Mouse (Mus musculus) right cerebral cortex, postnatal 36 days (tissue): ENCODE data around the gene Kbtbd6.

Experiments used
- DNase-seq, 2 experiments: peaks; one replicate each; pipeline ENCODE4 v3.0.0; 2022; ENCODE audit warnings: low spot score in 2 of 2, mixed read lengths in 1 of 2

Gene Kbtbd6

DNA sequence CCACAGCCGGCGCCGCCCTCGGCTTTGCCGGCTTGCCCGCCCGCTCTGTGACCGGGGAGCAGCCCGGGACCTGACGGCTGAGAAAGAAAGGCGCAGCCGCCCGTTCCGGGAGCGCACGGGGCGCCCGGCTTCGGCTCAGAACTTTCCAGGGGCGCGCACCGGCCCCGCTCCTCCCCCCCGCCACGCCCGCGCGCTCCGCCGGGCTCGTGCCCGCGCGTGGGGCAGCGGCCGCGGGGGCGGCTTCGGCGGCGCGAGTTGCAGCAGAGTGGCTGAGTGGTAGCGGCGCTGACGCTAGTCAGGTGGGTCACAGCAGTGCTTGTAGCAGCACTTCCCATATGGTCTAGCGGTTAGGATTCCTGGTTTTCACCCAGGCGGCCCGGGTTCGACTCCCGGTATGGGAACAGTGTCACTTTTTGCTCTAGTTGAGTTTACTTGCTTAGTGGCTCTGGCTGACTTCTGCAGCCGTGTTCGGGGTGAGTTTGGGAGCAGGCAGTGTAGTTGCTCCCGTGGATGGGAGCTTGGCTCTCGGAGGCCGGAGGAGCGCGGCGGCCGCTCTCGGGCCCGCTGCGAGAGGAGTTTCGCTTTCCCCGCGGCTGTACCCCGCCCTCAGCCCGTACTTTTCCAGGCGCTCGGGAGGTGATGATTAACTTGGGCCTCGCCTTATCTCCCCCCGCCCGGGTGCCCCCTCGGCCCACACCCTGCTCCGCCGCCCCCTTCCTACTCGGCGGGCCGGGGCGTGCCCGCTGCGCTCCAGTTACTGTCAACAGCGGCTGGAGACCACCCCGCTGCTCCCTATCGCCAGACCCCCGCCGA lies 29.9 kb downstream of the Kbtbd6 start, which contains the start of gene Wbp4:
Gene Wbp4, minus strand, starts transcription at position 182 of the 813 bp plus-strand sequence.
- DNase-seq = peak; percentile 92

GRCm38 (mm10) chr14:79482251-79482661 lies 30.6 kb downstream of the Kbtbd6 start:
- DNase-seq = peak; percentile 17 to 18

GRCm38 (mm10) chr14:79482747-79483355 lies 31.2 kb downstream of the Kbtbd6 start:
- no peak for DNase-seq

DNA sequence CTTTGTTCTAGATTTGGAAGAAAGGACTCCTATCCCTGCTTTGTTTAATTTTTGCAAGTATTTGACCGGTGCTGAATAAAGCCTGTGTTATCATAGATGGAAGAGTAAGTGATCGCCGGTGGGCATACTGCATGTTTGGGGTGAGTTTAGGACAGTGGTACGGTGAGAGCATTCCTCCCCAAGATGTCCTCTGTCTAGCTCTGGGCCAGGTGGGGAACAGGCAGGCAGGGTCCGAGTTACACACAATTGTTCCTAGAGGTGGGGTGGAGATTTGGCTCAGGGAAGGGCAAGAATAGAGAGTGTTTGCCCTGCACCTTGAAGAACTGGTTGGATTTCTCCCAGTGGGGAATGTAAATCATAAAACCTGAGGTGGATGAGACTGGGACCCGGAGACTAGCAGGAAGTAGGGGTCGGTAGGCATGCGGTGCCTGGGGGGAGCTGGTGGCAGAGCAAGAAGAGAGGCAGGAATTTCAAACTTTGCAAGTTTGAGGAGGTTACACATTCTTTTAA lies 32.0 kb downstream of the Kbtbd6 start:
- no peak for DNase-seq

GRCm38 (mm10) chr14:79486617-79486992 lies 35.0 kb downstream of the Kbtbd6 start:
- DNase-seq = no peak

- peak in 1 of 2 experiments; percentile 41 for DNase-seq
These were observed 35.5 kb downstream of the Kbtbd6 start for GRCm38 (mm10) chr14:79486993-79487731.

GRCm38 (mm10) chr14:79488531-79488930 lies 36.9 kb downstream of the Kbtbd6 start:
- DNase-seq = no peak

DNA sequence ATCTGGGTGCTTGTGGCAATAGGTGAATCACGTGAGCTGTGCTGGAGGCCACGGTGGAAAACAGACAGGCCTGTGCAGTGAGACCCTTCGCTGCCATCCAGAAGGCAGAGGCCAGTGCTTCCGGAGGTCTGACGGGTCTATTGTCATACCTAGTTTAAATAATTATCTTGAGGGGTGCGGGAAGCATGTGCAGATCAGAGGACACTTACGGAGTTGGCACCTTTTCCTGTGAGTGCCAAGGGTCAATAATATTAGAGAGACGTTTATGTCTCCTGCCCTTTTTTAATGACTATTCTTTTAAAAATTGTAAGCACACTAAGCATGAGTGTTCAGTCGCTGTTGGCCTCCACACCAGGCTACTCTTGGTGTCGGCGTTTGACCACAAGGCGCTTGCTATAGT lies 37.5 kb downstream of the Kbtbd6 start:
- no peak for DNase-seq

DNA sequence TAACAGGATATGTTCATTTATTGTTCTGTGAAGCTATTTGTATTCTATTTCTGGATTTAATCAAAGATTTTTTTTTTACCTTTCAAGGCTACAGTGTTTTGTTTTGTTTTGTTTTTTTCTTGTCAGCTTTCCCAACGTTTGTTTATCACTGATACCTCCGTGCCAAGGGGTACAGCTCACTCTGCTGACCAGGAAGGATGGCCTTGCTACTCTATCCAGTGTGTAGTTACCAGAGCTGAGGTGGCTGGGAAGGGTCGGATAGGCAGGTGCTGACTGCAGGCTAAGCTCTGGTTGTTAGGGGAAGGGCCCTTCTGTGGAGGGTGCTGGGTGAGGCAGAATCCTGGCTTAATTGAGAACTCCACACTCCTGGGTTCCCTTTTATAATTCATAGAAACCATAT lies 38.6 kb downstream of the Kbtbd6 start:
- no peak for DNase-seq

DNA sequence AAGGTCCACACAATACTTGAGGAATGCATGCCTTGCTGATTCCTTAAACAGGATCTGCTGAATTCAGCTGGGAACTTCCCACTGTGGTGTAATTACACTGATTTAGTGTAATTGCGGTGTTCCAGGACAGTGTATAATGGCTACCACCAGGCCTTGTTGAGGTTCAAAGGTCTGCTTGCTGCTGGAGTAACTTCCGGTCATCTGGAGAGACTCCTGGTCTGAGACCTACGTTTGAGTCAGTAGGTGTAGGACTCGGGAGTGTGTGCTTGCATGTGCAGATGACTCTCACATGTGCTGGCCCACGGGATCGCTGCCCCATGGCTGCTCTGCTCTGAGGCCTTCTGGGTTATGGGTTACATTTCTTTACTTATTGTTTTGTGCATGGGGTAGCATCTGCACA lies 42.7 kb downstream of the Kbtbd6 start:
- DNase-seq = no peak

- no peak for DNase-seq
These were observed 47.7 kb downstream of the Kbtbd6 start for GRCm38 (mm10) chr14:79499326-79499725.

GRCm38 (mm10) chr14:79500756-79501155 lies 49.1 kb downstream of the Kbtbd6 start:
- DNase-seq = no peak

- DNase-seq = no peak
These were observed 51.9 kb downstream of the Kbtbd6 start for GRCm38 (mm10) chr14:79503371-79504075.
